Mouse (Mus musculus) liver, embryonic 15.5 days (tissue): Measurements from ENCODE around the gene Nxn. TPM values are rescaled to one million over a fixed set of nuclear protein-coding genes. Genes with fewer than 3 reads are reported as not detected.
A peak's percentile ranks its signal among the peaks of the same experiment; 100 is the strongest.
"Not testable (repeated sequence)": the region's sequence is repeated elsewhere in the genome, so short reads cannot be mapped to it uniquely, and the experiment has no call there.

Experiments used
- ATAC-seq: fragments of 200-750 bp; cut with Nextera tagmentation; 2 replicates; pipeline ENCODE4 v1.8.0; 2017; ENCODE audit warnings: moderate number of reproducible peaks, mild to moderate bottlenecking, moderate library complexity; ENCODE audit not compliant: insufficient read depth
- H3K27ac ChIP-seq: fragments of 300-500 bp; sonication (generic); replicated peaks from 2 replicates; pipeline ENCODE4 v1.5.1; 2015; ENCODE audit warnings: mild to moderate bottlenecking, inconsistent platforms
- H3K27me3 ChIP-seq: fragments of 300-500 bp; sonication (generic); 2 replicates; pipeline ENCODE4 v1.6.1; 2015; ENCODE audit warnings: mild to moderate bottlenecking, inconsistent platforms
- H3K36me3 ChIP-seq: fragments of 300-500 bp; sonication (generic); replicated peaks from 2 replicates; pipeline ENCODE4 v1.6.1; 2015; ENCODE audit warnings: moderate library complexity, mild to moderate bottlenecking, inconsistent platforms
- H3K4me1 ChIP-seq: fragments of 300-500 bp; sonication (generic); replicated peaks from 2 replicates; pipeline ENCODE4 v1.6.1; 2015; ENCODE audit warnings: inconsistent platforms
- H3K4me2 ChIP-seq: fragments of 300-500 bp; sonication (generic); 2 replicates; pipeline ENCODE4 v1.6.1; 2015; ENCODE audit warnings: moderate library complexity, mild to moderate bottlenecking, inconsistent platforms
- H3K4me3 ChIP-seq: fragments of 300-500 bp; sonication (generic); replicated peaks from 2 replicates; pipeline ENCODE4 v1.5.1; 2015; ENCODE audit warnings: mild to moderate bottlenecking, inconsistent platforms
- H3K9ac ChIP-seq: fragments of 300-500 bp; sonication (generic); 2 replicates; pipeline ENCODE4 v1.6.1; 2015; ENCODE audit warnings: moderate library complexity, mild to moderate bottlenecking, inconsistent platforms
- H3K9me3 ChIP-seq: fragments of 300-500 bp; sonication (generic); replicated peaks from 2 replicates; pipeline ENCODE4 v1.6.1; 2016; ENCODE audit warnings: inconsistent platforms
- WGBS: fragments of 180-500 bp; shearing (Covaris S2); methylation state at CpG from one replicate; pipeline ENCODE4 v1.1.7; 2015; ENCODE audit warnings: mixed read lengths; ENCODE audit not compliant: insufficient replicate concordance; 5-methylcytosine and 5-hydroxymethylcytosine counted together
- polyA plus RNA-seq: library from polyadenylated mRNA; unstranded; fragments of >200 nt; fragmentation: Nextera tagmentation; extraction: Ambion mirVana; gene quantifications from 2 replicates; pipeline ENCODE4 v1.2.1, GENCODE M21; 2015

Nxn gene
- polyA plus RNA-seq, 1 experiment from 2014 or later: 2.5 TPM

GRCm38 (mm10) chr11:76242901-76243810 lies 155.8 kb downstream of the Nxn start, which contains the start of the genes Mrm3 and Glod4:
Gene Mrm3 (plus strand): TSS chr11:76243715.
Gene Glod4 (minus strand): TSS chr11:76243725.
- Histone ChIP-seq H3K9me3 (no peaks in the 10 kb centered on the region), H3K4me1 (peaks cover 21% of the 10 kb centered on the region), H3K9ac (peak within 1 kb of the TSS; percentile 84), H3K4me2 (peak within 1 kb of the TSS; percentile 91), H3K27me3 (no peaks in the 10 kb centered on the region), H3K4me3 (peak within 1 kb of the TSS; percentile 86), H3K27ac (peak within 1 kb of the TSS; percentile 62), H3K36me3 (peaks cover 19% of the 10 kb centered on the region; the same call in 1 of the 2 replicates)
- WGBS: under 1% methylated on average over 61 of the region's 61 CpGs
- ATAC-seq: peak; percentile 84

- H3K27me3 ChIP-seq: no peaks in the 10 kb centered on the region
- peaks cover 20% of the 10 kb centered on the region for H3K4me1 ChIP-seq
- H3K27ac ChIP-seq: no peak overlapping the region
- no peaks in the 10 kb centered on the region for H3K9me3 ChIP-seq
- no peak overlapping the region for H3K4me2 ChIP-seq
- no peak overlapping the region for H3K4me3 ChIP-seq
- 83% methylated on average over 2 of the region's 2 CpGs for WGBS
- ATAC-seq: no peak
- no peak overlapping the region for H3K9ac ChIP-seq
- H3K36me3 ChIP-seq: peaks cover 31% of the 10 kb centered on the region
Observed at GRCm38 (mm10) chr11:76239750-76240149, 159.2 kb downstream of the Nxn start.

- WGBS: 72% methylated on average over 3 of the region's 3 CpGs
- Histone ChIP-seq H3K9me3 (no peaks in the 10 kb centered on the region), H3K27ac (no peak overlapping the region), H3K4me1 (no peaks in the 10 kb centered on the region), H3K4me3 (no peak overlapping the region), H3K4me2 (no peak overlapping the region), H3K27me3 (no peaks in the 10 kb centered on the region), H3K9ac (no peak overlapping the region), H3K36me3 (peaks cover 58% of the 10 kb centered on the region)
- no peak for ATAC-seq
Observed at GRCm38 (mm10) chr11:76236136-76236535, 162.8 kb downstream of the Nxn start.

- ATAC-seq: no peak
- Histone ChIP-seq H3K9ac (no peak overlapping the region), H3K27me3 (no peaks in the 10 kb centered on the region), H3K4me3 (no peak overlapping the region), H3K4me2 (no peak overlapping the region), H3K4me1 (no peaks in the 10 kb centered on the region), H3K9me3 (no peaks in the 10 kb centered on the region), H3K36me3 (peaks cover 30% of the 10 kb centered on the region), H3K27ac (no peak overlapping the region)
Observed at GRCm38 (mm10) chr11:76225051-76225450, 173.9 kb downstream of the Nxn start.

- Histone ChIP-seq H3K9me3 (no peaks in the 10 kb centered on the region), H3K4me1 (no peaks in the 10 kb centered on the region), H3K4me3 (no peak overlapping the region), H3K27ac (no peak overlapping the region), H3K36me3 (peaks cover 34% of the 10 kb centered on the region), H3K4me2 (no peak overlapping the region), H3K27me3 (no peaks in the 10 kb centered on the region), H3K9ac (no peak overlapping the region)
- WGBS: 82% methylated on average over 5 of the region's 5 CpGs
- no peak for ATAC-seq
Observed at GRCm38 (mm10) chr11:76224631-76225030, 174.3 kb downstream of the Nxn start.

- H3K4me2 ChIP-seq: peak within 1 kb of the TSS; percentile 98
- WGBS: under 1% methylated on average over 35 of the region's 35 CpGs
- H3K4me3 ChIP-seq: peak within 1 kb of the TSS; percentile 86
- peak; percentile 98 for ATAC-seq
- H3K27ac ChIP-seq: peak within 1 kb of the TSS; percentile 75
- no peaks in the 10 kb centered on the region for H3K9me3 ChIP-seq
- H3K27me3 ChIP-seq: no peaks in the 10 kb centered on the region
- H3K36me3 ChIP-seq: peaks cover 28% of the 10 kb centered on the region
- H3K4me1 ChIP-seq: peaks cover 35% of the 10 kb centered on the region
- peak within 1 kb of the TSS; percentile 90 for H3K9ac ChIP-seq
Observed at GRCm38 (mm10) chr11:76217390-76217800, 181.5 kb downstream of the Nxn start, which contains the start of the genes Dbil5 and Gemin4. Gene Dbil5 (plus strand): TSS chr11:76217608. Gene Gemin4 (minus strand): TSS chr11:76217664.

- Histone ChIP-seq H3K4me2 (peak overlapping the region; percentile 98), H3K4me3 (peak overlapping the region; percentile 86), H3K9ac (peak overlapping the region; percentile 90), H3K4me1 (peaks cover 35% of the 10 kb centered on the region), H3K27me3 (no peaks in the 10 kb centered on the region), H3K27ac (peak overlapping the region; percentile 75), H3K9me3 (no peaks in the 10 kb centered on the region), H3K36me3 (peaks cover 33% of the 10 kb centered on the region)
- ATAC-seq: no peak
- WGBS: 2% methylated on average over 33 of the region's 33 CpGs
Observed at GRCm38 (mm10) chr11:76216681-76217389, 182.1 kb downstream of the Nxn start.

- Histone ChIP-seq H3K27ac (no peak overlapping the region), H3K36me3 (peaks cover 32% of the 10 kb centered on the region), H3K4me2 (peak overlapping the region; percentile 98), H3K4me1 (peaks cover 35% of the 10 kb centered on the region), H3K9ac (peak overlapping the region; percentile 90; the same call in 1 of the 2 replicates), H3K27me3 (no peaks in the 10 kb centered on the region), H3K9me3 (no peaks in the 10 kb centered on the region), H3K4me3 (peak overlapping the region; percentile 86)
- 75% methylated on average over 5 of the region's 5 CpGs for WGBS
- no peak for ATAC-seq
Observed at GRCm38 (mm10) chr11:76216049-76216540, 182.8 kb downstream of the Nxn start.

- no peak for ATAC-seq
- H3K27me3 ChIP-seq: no peaks in the 10 kb centered on the region
- peaks cover 32% of the 10 kb centered on the region for H3K36me3 ChIP-seq
- H3K9ac ChIP-seq: no peak overlapping the region
- H3K4me2 ChIP-seq: no peak overlapping the region
- no peaks in the 10 kb centered on the region for H3K9me3 ChIP-seq
- WGBS: 64% methylated on average over 2 of the region's 2 CpGs
- H3K27ac ChIP-seq: no peak overlapping the region
- no peak overlapping the region for H3K4me3 ChIP-seq
- H3K4me1 ChIP-seq: peaks cover 35% of the 10 kb centered on the region
Observed at GRCm38 (mm10) chr11:76215011-76215410, 183.9 kb downstream of the Nxn start.

- H3K36me3 ChIP-seq: peaks cover 24% of the 10 kb centered on the region
- no peaks in the 10 kb centered on the region for H3K27me3 ChIP-seq
- 77% methylated on average over 5 of the region's 5 CpGs for WGBS
Observed at GRCm38 (mm10) chr11:76213841-76214240, 185.1 kb downstream of the Nxn start.

GRCm38 (mm10) chr11:76211595-76211994 lies 187.3 kb downstream of the Nxn start:
- H3K27ac ChIP-seq, ATAC-seq, H3K4me3 ChIP-seq, H3K4me2 ChIP-seq, H3K27me3 ChIP-seq, H3K9me3 ChIP-seq, H3K9ac ChIP-seq: not testable (repeated sequence)
- Histone ChIP-seq H3K36me3 (peaks cover 28% of the 10 kb centered on the region), H3K4me1 (peaks cover 16% of the 10 kb centered on the region)
- WGBS: 85% methylated on average over 5 of the region's 6 CpGs

More at GRCm38 (mm10) chr11:76213841-76214240, 185.1 kb downstream of the Nxn start:
- Histone ChIP-seq H3K4me1 (peaks cover 35% of the 10 kb centered on the region), H3K9me3 (no peaks in the 10 kb centered on the region), H3K4me3 (no peak overlapping the region), H3K9ac (no peak overlapping the region), H3K27ac (no peak overlapping the region), H3K4me2 (no peak overlapping the region)
- ATAC-seq: no peak
